Mouse (Mus musculus) Muller cell, postnatal 12 days (primary cell): Measurements from ENCODE around the gene Zfp740.

Experiments used
- DNase-seq: peaks from one replicate; pipeline ENCODE4 v3.0.0-alpha.2; 2015; ENCODE audit errors: inconsistent ontology term

The Zfp740 gene

DNA sequence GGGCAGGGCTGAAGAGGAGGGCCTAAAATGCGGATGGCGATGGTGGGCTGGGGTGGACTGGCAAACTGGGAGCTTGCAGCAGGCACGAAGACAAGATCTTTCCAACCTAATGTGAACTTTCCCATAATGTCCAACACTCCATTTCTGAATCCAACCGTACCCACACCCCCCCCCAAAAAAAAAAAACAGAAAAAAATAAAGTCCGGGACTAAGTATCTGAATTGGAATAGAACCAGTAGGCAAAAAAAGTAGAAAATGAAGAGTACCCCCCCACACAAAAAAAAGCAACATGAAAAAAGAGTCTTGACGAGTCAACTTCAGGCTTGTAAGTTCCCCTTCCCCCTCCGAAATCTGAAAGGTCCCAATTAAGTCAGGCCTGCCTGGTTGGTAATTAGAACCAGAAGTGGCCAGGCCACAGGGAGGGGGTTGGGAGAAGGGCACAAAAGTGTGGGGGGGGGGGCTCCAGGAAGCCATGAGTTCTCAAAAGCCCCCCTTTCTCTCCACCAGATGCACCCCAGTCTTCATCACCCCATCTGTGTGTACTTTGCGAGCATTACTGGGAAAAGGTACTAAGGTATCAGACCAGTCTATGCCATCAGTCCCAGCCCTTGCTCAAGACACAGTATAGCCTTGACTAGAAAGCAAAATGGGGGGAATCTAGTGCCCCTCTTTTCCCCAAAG is 45.2 kb downstream of the Zfp740 start:
- DNase-seq: peak; percentile 17

DNA sequence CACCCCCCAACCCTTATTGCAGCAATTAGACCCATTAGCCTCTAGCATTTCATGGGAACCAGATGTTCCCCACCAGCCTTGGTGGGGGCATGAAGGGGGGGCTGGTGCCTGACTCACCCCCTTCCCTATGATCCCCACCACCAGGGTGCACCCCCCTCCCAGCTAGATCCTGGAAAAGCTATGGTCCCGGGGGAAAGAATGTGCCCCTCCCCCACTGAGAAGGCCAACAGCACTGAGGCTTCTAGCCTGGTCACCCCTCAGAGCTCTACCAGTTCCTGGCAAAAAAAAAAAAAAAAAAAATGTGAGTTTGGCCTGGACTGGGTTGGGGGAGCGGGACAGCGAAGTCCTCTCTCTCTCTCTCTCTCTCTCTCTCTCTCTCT is 45.8 kb downstream of the Zfp740 start:
- peak; percentile 59 for DNase-seq

DNA sequence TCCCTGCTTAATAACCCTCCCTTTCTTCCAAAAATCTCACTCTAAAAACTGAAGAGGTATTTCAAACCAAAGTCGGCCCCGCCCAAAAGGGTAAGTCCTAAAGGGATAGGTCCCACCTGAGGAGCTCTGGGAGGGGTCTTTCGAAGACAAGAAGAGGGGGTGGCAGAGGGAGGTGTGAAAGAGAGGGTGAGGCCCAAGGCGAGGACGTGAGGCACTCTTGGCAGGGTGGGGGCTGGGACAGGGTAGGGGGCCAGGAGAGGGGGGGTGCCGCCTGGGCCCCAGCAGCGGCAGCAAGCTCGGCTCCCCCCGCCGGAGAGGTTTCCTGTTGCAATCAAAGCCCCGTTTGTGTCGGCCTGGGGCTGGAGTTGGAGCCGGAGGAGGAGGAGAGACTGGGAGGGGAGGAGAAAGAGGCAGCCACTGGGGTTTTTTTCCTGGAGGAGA is 46.2 kb downstream of the Zfp740 start:
- peak; percentile 56 for DNase-seq

DNA sequence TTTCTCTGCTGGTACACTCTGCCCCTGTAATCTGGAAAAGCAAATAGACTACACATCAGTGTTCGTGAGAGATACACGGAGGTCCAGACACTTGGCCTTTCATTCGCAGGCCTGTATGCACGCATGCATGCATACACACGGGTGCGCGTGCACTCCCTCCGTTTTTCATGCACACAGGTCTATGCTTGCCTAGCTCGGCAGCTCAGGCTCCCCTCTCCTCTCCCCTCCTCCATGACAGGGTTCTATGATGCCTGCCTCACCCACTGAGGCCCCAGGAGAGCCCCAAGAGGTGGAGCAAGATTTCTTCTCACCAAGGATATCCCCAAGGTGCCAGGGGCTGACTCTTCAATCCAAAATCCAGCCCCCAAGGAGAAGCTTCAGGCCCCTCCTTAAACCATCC is 46.9 kb downstream of the Zfp740 start:
- DNase-seq: no peak

DNA sequence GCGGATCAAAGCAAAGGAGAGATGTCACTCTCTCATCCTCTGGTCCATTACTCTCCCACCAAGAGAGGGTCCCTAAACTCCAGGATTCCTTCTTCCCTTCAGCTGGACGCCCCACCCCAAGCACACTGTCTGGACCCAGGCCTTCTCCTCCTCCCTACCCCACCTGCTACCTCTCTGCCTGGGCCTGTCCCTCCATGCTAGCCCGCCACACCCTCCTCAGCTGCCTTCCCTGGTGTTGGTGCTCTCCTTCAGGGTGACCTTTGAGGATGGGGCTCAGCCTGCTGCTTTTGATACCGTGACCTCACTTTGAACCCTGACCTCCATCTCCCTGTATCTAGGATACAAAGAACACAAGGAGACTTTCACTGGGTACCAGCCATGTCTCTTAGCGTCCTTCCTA is 47.5 kb downstream of the Zfp740 start:
- no peak for DNase-seq

DNA sequence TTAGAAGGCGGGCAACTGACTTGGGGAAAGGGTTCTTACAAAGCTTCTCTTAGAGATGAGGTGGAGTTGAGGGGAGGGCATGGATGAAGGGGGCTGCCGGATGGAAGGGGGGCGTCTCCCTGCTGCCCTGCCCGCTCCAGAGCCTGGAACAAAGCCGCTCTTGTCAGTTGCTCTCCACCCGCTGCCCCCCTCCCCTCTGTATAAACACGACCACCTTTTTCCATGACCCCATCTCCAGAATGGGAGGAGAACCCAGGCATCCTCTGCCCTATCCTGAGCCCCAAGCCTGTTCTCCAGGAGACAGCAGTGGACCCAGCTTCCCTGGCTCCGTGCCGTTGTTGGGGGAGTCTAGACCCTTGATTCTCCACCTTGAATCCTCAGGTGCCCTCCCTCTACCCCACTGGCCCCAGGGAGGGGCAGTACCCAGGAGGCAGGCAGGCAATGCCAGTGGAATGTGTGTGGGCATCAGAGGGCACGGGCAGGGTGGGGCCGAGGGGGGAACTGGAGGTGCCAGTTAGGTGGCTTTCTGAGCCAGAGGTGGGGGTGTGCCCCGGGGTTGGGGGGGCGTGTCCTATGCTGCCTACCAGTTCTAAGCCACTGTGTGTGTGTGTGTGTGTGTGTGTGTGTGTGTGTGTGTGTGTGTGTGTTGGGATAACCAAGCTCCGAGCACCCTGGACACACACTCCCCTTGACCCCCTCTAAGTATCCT is 52.7 kb downstream of the Zfp740 start:
- no peak for DNase-seq

DNA sequence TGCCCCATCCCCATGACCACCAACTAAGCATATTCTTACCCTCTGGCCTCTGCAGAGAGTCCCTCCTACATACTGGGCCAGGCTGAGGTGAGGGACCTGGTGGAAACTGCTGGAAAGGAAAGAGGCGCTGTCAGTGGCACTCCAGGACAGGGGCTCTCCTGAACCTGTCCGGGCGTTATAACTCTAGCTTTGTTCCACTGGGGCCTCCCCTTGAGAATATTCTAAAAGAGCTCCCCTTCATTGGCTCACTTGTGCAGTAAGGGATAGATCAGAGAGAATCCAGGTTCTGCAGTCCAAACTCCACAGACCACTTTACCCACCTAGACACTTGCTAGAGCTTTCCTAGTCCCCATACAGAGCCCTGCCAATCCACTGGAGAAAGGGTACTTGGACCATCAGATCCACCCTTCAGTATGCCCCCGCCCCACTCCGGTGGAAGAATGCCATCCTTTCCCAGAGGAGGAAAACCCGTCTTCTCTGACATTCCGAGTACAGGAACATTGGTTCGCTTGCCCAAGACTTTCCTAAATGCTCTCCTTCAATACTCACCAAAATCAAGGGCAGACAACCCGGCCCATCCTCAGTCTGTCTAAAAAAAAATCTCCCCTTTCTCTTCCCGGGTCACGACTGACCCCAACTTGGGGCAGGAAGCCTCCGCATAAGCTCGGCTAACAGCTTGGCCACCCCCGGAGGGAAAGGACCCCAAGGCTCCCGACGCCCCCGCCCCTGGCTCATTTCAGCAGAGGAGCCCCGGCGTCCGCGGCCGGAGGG is 53.6 kb downstream of the Zfp740 start:
- DNase-seq: peak; percentile 50

DNA sequence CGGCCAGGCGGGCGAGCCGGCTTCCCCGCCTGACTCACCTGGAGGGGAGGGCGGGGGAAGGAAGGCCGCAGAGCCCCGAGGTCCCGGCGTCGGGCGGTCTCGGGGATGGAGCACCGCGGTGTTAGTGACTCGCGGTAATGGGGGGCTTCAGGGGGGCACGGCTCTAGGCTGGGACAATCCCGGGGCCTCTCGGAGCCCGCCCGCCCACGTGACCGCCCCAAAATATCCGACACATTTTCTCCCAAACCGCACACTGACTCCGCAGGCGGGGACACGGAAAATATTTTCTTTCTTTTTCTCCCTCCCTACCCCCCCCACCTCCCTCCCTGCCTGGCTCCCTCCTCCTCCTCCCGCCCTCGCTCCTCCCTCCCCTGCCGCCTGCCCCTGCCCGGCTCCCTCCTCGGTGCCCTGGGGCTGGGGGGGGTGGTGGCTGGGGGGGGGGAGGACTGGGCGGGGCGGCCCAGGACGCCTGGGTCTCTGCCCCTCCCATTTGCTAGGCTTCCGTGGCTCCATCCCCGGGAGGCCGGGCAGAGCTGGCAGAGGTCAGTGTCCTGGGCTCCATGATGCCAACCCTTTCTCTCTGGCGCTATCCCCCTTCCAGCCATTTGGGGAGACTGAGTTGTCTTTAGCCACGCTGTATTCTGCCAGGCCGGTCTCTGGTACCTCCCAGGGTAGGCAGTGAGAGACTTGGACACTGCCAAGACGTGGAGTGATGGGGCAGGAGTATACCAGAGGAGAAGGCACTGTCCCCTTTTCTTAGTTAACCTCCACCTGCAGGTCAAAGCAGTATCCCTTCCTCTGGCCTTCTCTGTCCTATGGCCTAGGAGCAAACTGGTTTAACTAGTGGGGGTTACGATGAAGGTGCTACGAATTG is 54.4 kb downstream of the Zfp740 start, which contains the start of gene Rarg:
Gene Rarg (minus strand): TSS at position 316 of the 874 bp plus-strand sequence.
- peak; percentile 91 for DNase-seq

DNA sequence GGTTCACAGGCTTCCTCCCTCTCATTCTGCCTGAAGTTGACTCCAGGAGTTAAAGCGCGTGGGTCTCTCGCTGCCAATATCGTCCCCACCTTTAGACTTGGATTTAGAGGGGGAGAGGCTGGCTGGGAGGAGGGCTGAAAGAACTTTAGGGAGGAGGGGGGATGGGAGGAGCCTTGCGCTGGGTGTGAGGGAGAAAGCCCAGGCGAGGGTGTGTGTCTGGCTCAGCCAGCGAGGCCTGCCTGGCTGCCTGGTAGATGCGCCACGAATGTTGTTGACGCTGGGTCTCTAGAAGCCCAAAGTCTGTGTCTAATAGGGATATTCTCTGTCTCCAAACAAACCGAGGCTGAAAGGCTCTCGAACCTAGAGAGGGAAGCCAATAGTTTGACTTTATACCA is 55.0 kb downstream of the Zfp740 start:
- DNase-seq: peak; percentile 79

DNA sequence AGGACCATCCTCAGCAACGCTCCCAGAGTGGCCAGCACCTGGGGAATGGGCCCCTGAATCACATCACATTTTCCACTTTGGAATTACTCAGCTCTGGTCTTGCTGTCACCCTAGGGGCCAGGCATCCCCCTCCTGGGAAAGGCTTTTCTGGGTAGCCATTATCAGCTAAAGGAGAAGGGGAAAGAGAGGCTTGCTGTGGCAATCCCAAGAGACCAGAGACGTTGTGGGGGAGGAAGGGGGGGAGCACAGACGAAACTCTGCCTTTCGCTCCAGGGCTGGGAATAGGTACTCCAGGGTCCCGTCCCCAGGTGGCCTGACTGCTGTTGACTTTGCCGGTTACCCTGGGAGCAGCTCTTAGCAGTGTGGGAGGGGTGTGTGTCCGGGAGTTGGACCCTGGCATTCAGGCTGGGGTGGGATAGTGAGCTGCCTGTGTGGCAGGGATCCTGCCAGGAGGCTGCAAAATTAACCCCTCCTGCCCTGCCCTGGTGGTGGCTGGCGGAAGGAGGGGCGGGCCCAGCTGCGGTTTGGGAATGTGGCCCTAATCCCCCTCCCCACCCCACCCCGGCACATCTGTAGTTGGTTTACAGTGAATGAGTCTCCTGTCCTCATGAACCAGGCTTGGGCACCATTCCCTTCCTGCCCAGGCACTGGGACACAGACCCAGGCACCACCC is 55.7 kb downstream of the Zfp740 start:
- no peak for DNase-seq

DNA sequence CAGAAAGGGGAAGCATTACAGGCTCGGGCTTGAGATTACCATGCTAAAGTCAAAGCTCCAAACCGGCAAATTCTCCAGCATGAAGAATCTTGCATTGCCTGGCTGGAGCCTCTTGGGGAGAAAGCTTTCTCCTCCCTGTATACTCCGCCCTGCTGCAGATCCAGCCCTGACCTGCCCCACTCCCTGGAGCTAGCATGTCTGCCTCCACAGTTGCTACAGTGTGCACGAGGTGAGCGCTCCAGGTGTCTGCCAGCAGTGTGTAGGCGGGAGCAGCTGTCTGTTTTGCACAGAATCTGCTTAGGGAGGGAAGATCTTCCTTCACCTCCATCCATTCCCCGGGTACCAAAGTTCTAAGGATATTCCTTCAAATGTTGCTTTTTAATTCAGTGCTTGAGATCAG is 59.5 kb downstream of the Zfp740 start:
- no peak for DNase-seq

DNA sequence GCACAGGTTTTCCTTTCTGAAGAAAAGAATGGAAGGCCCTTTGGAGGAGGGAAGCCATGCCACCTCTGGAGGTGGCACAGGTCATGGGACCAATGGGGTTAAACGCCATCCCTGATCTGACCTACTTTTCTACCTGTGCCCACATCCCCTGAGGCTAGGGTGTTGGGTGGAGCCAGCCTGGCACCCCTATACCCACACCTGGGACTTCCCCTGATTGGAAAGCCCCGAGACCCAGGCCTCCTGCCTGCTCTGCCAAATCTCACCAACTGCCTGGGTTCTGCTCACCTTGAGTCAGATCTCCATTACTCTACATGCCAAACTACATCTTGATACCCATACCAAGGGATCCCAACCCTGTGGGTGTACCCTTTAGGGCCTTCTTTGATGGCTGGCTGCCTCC is 60.0 kb downstream of the Zfp740 start:
- no peak for DNase-seq
